Mouse (Mus musculus) MEL-GATA-1-ER (cell line): Measurements from ENCODE around the gene Cnn2.
A peak's percentile ranks its signal among the peaks of the same experiment; 100 is the strongest.
"Not testable (repeated sequence)": the region's sequence is repeated elsewhere in the genome, so short reads cannot be mapped to it uniquely, and the experiment has no call there.

Experiments
- DNase-seq: peaks from one replicate; pipeline ENCODE4 v3.0.0-alpha.2; 2012; ENCODE audit warnings: low read depth; ENCODE audit errors: extremely low read depth

Cnn2 gene

GRCm38 (mm10) chr10:79988506-79989271 lies at the start of gene Cnn2:
Gene Cnn2 (plus strand): TSS chr10:79988584.
- DNase-seq, result no peak

- DNase-seq, result no peak
These were observed 47.6 kb upstream of the Cnn2 start for GRCm38 (mm10) chr10:79940749-79941148.

GRCm38 (mm10) chr10:79942988-79943387 lies 45.4 kb upstream of the Cnn2 start:
- DNase-seq, result no peak

- no peak for DNase-seq
These were observed 44.9 kb upstream of the Cnn2 start for GRCm38 (mm10) chr10:79943471-79943901.

GRCm38 (mm10) chr10:79945507-79946234 lies 42.7 kb upstream of the Cnn2 start:
- no peak for DNase-seq

GRCm38 (mm10) chr10:79946752-79947322 lies 41.5 kb upstream of the Cnn2 start:
- DNase-seq, result no peak

- DNase-seq, result no peak
These were observed 40.9 kb upstream of the Cnn2 start for GRCm38 (mm10) chr10:79947502-79947901.

- no peak for DNase-seq
These were observed 38.5 kb upstream of the Cnn2 start for GRCm38 (mm10) chr10:79949873-79950272.

GRCm38 (mm10) chr10:79950661-79951060 lies 37.7 kb upstream of the Cnn2 start:
- DNase-seq, result no peak

GRCm38 (mm10) chr10:79953946-79954345 lies 34.4 kb upstream of the Cnn2 start:
- DNase-seq, result no peak

- no peak for DNase-seq
These were observed 32.7 kb upstream of the Cnn2 start for GRCm38 (mm10) chr10:79955691-79956090.

- no peak for DNase-seq
These were observed 31.7 kb upstream of the Cnn2 start for GRCm38 (mm10) chr10:79956643-79957154.

GRCm38 (mm10) chr10:79958140-79958816 lies 30.1 kb upstream of the Cnn2 start:
- peak; percentile 41 for DNase-seq

- not testable (repeated sequence) for DNase-seq
These were observed 29.0 kb upstream of the Cnn2 start for GRCm38 (mm10) chr10:79959412-79959811.

- peak; percentile 98 for DNase-seq
These were observed 28.4 kb upstream of the Cnn2 start, which contains the start of gene Wdr18 for GRCm38 (mm10) chr10:79959847-79960601. Gene Wdr18 (plus strand): TSS chr10:79960152.

GRCm38 (mm10) chr10:79960671-79961294 lies 27.6 kb upstream of the Cnn2 start:
- DNase-seq, result no peak

GRCm38 (mm10) chr10:79964727-79965126 lies 23.7 kb upstream of the Cnn2 start:
- DNase-seq, result no peak

- no peak for DNase-seq
These were observed 23.1 kb upstream of the Cnn2 start for GRCm38 (mm10) chr10:79965325-79965724.

GRCm38 (mm10) chr10:79966886-79967400 lies 21.4 kb upstream of the Cnn2 start:
- DNase-seq, result no peak

- no peak for DNase-seq
These were observed 20.2 kb upstream of the Cnn2 start for GRCm38 (mm10) chr10:79968181-79968580.
